Mouse (Mus musculus) limb, embryonic 14.5 days (tissue): ENCODE data around the gene Ciita. TPM values are rescaled to one million over a fixed set of nuclear protein-coding genes. Genes with fewer than 3 reads are reported as not detected.

Experiments
- ATAC-seq: fragments of 200-750 bp; cut with Nextera tagmentation; 2 replicates; pipeline ENCODE4 v1.8.0; 2017; ENCODE audit warnings: low read depth, moderate number of reproducible peaks, moderate TSS enrichment; ENCODE audit not compliant: low FRiP score
- DNase-seq: peaks from one replicate; pipeline ENCODE4 v3.0.0-alpha.2; 2015; ENCODE audit warnings: low spot score
- H3K27ac ChIP-seq: fragments of 300-500 bp; sonication (generic); replicated peaks from 2 replicates; pipeline ENCODE4 v1.5.1; 2014; ENCODE audit warnings: low read depth, mild to moderate bottlenecking, low read length, moderate library complexity, mixed read lengths
- H3K27me3 ChIP-seq: fragments of 300-500 bp; sonication (generic); 2 replicates; pipeline ENCODE4 v1.6.1; 2014; ENCODE audit warnings: low read length, mixed read lengths; ENCODE audit not compliant: control insufficient read depth, insufficient read depth
- H3K36me3 ChIP-seq: fragments of 300-500 bp; sonication (generic); 2 replicates; pipeline ENCODE4 v1.6.1; 2014; ENCODE audit warnings: mild to moderate bottlenecking, low read length, moderate library complexity, mixed read lengths; ENCODE audit not compliant: control insufficient read depth, insufficient read depth
- H3K4me1 ChIP-seq: fragments of 300-500 bp; sonication (generic); 2 replicates; pipeline ENCODE4 v1.6.1; 2014; ENCODE audit warnings: antibody characterized with exemption, low read length, mixed read lengths; ENCODE audit not compliant: control insufficient read depth, insufficient read depth
- H3K4me2 ChIP-seq: fragments of 300-500 bp; sonication (generic); replicated peaks from 2 replicates; pipeline ENCODE4 v1.6.1; 2014; ENCODE audit warnings: low read depth, mild to moderate bottlenecking, low read length, moderate library complexity; ENCODE audit not compliant: severe bottlenecking
- H3K4me3 ChIP-seq: fragments of 300-500 bp; sonication (generic); replicated peaks from 2 replicates; pipeline ENCODE4 v1.5.1; 2014; ENCODE audit warnings: low read length
- H3K9ac ChIP-seq: fragments of 300-500 bp; sonication (generic); 2 replicates; pipeline ENCODE4 v1.6.1; 2014; ENCODE audit warnings: mild to moderate bottlenecking, low read depth, low read length, moderate library complexity; ENCODE audit not compliant: severe bottlenecking
- H3K9me3 ChIP-seq: fragments of 300-500 bp; sonication (generic); 2 replicates; pipeline ENCODE4 v1.6.1; 2016; ENCODE audit warnings: low read length; ENCODE audit not compliant: control insufficient read depth
- POLR2A ChIP-seq: fragments of 200-500 bp; IDR thresholded peaks from 2 replicates; pipeline ENCODE4 v1.8.0; 2012; ENCODE audit warnings: inconsistent platforms, mild to moderate bottlenecking, moderate library complexity, borderline replicate concordance; ENCODE audit not compliant: insufficient read depth, insufficient read length; ENCODE audit errors: extremely low read depth
- WGBS: fragments of 180-500 bp; shearing (Covaris S2); extraction: QIAGEN DNeasy Blood & Tissue Kit; methylation state at CpG from one replicate; pipeline ENCODE4 v1.1.7; 2014; 5-methylcytosine and 5-hydroxymethylcytosine counted together
- polyA plus RNA-seq, 2 experiments: library from polyadenylated mRNA; depleted of rRNA in 1 of 2; stranded (reverse) in 1 of 2; unstranded in 1 of 2; fragments of >200 nt; fragmentation: Nextera tagmentation in 1 of 2; extraction: Ambion mirVana in 1 of 2; gene quantifications; 2 replicates each; pipeline versions ENCODE4 v1.2.1 to v1.2.3; 2012 to 2014

The Ciita gene
- polyA plus RNA-seq, 2 experiments = 0.10 to 0.44 TPM

- no peaks in the 10 kb centered on the region for H3K36me3 ChIP-seq
- no peak overlapping the region for H3K27ac ChIP-seq
- no peak for TF ChIP-seq POLR2A
- no peaks in the 10 kb centered on the region for H3K9me3 ChIP-seq
- DNase-seq = no peak
- H3K4me3 ChIP-seq = no peak overlapping the region
- H3K9ac ChIP-seq = no peak overlapping the region
- WGBS = 79% methylated on average over 12 of the region's 12 CpGs
- H3K27me3 ChIP-seq = no peaks in the 10 kb centered on the region
- H3K4me2 ChIP-seq = no peak overlapping the region
- ATAC-seq = no peak
- H3K4me1 ChIP-seq = no peaks in the 10 kb centered on the region
Observed at GRCm38 (mm10) chr16:10511134-10511520, 31.3 kb downstream of the Ciita start.

DNA sequence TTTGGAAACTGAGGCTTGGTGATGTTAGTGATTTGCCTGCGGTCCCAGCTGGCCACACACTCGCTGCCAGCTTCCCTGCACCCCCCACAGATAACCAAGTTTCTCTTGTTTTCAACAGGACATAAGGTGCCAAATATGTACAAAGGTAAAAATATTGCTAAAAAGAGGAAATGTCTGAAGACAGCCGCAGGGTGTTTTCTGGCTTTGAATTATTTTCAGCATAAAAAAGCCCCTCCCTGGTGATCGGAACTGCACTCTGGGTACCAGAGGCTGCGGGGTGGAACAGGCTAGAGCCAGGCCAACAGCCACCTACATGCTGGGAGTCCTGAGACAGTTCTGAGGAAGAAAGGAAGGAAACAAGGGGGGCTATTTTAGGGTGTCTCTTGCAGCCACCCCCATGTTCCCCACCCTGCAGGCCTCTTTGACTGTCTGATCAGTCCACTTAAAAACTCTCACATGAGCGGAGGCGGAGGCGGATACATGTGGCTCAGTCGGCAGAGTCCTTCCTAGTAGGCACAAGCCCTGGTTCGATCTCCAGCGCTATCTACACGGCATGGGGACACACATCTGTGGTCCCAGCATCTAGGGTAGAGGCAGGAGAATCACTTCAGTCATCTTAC, 36.2 kb downstream of the Ciita start:
- ATAC-seq (no peak), DNase-seq (no peak)
- H3K27ac ChIP-seq = no peak overlapping the region
- H3K9me3 ChIP-seq = no peaks in the 10 kb centered on the region
- TF ChIP-seq POLR2A = no peak
- WGBS = 80% methylated on average over 12 of the region's 12 CpGs
- no peak overlapping the region for H3K4me3 ChIP-seq
- no peaks in the 10 kb centered on the region for H3K4me1 ChIP-seq
- no peaks in the 10 kb centered on the region for H3K36me3 ChIP-seq
- no peak overlapping the region for H3K9ac ChIP-seq
- no peak overlapping the region for H3K4me2 ChIP-seq
- no peaks in the 10 kb centered on the region for H3K27me3 ChIP-seq

GRCm38 (mm10) chr16:10518030-10518429, 38.2 kb downstream of the Ciita start:
- DNase-seq = no peak
- H3K9me3 ChIP-seq = no peaks in the 10 kb centered on the region
- no peak overlapping the region for H3K9ac ChIP-seq
- no peak overlapping the region for H3K27ac ChIP-seq
- no peaks in the 10 kb centered on the region for H3K36me3 ChIP-seq
- no peak for ATAC-seq
- H3K4me1 ChIP-seq = no peaks in the 10 kb centered on the region
- H3K4me3 ChIP-seq = no peak overlapping the region
- WGBS = 48% methylated on average over 5 of the region's 5 CpGs
- H3K27me3 ChIP-seq = no peaks in the 10 kb centered on the region
- no peak for TF ChIP-seq POLR2A
- H3K4me2 ChIP-seq = no peak overlapping the region

DNA sequence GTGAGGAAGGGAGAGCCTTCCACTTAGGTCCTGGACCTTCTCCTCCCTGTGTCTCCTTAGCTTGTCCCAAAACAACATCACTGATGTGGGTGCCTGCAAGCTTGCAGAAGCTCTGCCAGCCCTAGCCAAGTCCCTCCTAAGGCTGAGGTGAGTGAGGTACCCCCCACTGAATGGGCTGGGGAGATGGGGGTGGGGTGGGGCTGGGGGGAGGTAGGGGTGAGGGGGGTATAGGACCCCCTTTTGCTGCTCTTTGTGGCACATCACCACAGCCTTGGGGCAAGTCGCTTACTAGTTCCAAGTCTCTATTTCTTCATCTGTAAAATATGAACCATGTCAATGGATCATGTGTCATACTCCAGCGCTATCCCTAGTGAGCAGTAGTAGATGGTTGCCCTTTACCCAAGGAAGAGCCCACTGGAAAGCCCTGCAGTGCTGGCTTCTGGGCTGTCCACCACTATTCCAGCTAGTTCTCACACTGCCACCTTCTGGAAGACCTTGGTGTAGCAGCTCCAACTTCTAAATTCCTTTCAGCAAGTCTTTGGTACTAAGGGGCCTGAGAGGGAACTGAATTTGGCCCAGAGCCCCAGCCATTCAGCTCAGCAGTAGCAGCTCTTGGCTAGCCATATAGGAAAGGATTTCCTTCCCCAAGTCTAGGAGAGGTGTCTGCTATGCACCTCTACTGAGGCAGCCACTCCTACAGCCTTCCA, 41.2 kb downstream of the Ciita start:
- Histone ChIP-seq H3K27me3 (no peaks in the 10 kb centered on the region), H3K27ac (no peak overlapping the region), H3K9me3 (no peaks in the 10 kb centered on the region), H3K4me2 (no peak overlapping the region), H3K36me3 (no peaks in the 10 kb centered on the region), H3K4me3 (no peak overlapping the region), H3K9ac (no peak overlapping the region), H3K4me1 (no peaks in the 10 kb centered on the region)
- DNase-seq (peak; percentile 93), ATAC-seq (peak; percentile 82)
- TF ChIP-seq POLR2A = no peak
- 50% methylated on average over 2 of the region's 2 CpGs for WGBS

DNA sequence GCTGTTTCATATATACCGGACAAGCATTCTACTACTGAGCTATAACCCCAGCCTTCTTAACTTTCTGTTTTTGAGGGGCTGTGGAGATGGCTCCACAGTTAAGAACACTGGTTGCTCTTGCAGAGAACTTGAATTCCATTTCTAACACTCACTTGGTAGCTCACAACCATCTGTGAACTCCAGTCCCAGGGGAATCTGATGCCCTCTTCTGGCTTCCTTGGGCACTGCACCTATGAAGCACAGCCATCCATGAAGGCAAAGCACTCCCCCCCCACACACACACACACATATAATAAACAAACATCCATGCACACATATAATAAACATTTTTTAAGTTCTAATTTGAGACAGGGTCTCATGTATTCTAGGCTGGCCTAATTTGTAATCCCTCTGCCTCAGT, 43.0 kb downstream of the Ciita start:
- Histone ChIP-seq H3K27me3 (no peaks in the 10 kb centered on the region), H3K9me3 (no peaks in the 10 kb centered on the region), H3K9ac (no peak overlapping the region), H3K27ac (no peak overlapping the region), H3K4me2 (no peak overlapping the region), H3K4me3 (no peak overlapping the region), H3K36me3 (no peaks in the 10 kb centered on the region), H3K4me1 (no peaks in the 10 kb centered on the region)
- 83% methylated on average over 1 of the region's 1 CpGs for WGBS
- no peak for DNase-seq
- no peak for TF ChIP-seq POLR2A
- no peak for ATAC-seq
